Mouse (Mus musculus) ES-E14 (cell line): Measurements from ENCODE around the gene Pmm2.

Experiments
- CHD2 ChIP-seq: IDR thresholded peaks from 2 replicates; pipeline ENCODE4 v1.6.1; 2014; ENCODE audit warnings: mild to moderate bottlenecking, low read depth, low read length, inconsistent platforms
- HCFC1 ChIP-seq: IDR thresholded peaks from 2 replicates; pipeline ENCODE4 v1.6.1; 2012; ENCODE audit warnings: low read length, inconsistent platforms, borderline replicate concordance; ENCODE audit not compliant: insufficient read depth
- MAFK ChIP-seq: IDR thresholded peaks from 2 replicates; pipeline ENCODE4 v1.6.1; 2014; ENCODE audit warnings: mild to moderate bottlenecking, low read depth, low read length, inconsistent platforms; ENCODE audit not compliant: insufficient read depth
- ZC3H11A ChIP-seq: IDR thresholded peaks from 2 replicates; pipeline ENCODE4 v1.6.1; 2012; ENCODE audit warnings: low read depth, mild to moderate bottlenecking, inconsistent platforms, low read length, borderline replicate concordance
- ZNF384 ChIP-seq: IDR thresholded peaks from 2 replicates; pipeline ENCODE4 v1.6.1; 2012; ENCODE audit warnings: low read depth, low read length, inconsistent platforms

DNA sequence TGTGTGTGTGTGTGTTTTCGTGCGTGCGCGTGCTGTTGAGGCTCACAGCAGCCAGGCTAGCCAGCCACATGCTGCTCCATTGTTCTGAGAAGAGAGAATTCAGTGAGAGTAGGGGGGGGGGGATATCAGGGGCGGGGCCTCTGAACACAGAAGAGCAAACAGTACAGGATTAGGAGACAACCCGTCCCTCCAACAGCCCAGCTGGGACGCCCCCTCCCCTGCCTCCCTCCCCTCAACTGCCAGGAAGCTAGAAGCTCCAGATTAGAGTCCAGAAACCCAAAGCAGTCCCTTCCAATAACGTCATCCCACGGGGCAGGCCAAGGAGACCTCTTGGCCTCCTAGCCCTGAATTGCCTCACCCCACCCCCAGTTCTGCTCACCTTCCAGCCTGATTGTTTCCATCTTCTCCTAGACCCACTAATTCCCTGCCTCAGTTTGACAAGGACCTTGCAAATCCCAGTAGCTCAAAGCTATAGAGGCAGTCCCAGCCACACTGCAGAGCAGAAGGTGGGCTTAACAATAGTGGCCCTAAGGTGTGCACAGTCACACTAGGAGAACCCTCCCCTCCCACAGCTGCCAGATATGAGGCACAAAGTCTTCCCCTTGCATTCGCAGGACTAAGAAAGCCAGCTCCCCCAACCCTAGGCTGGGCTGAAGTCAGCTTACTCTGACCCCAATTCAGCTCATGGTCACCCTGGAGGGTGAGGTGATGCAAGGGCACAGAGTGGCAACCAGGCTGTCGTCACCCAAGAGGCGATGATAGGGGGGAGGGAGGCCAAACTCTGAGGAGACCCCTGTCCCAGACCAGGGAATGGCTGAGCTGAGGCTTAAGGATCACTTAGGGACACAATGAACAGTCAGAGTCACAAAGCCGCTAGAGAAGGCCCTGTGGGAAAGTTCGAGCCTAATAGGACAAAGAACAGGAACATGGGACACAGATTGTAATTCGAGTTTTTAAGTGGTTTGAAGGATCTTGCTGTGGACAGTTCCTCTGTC lies 32.9 kb downstream of the Pmm2 start:
- TF ChIP-seq MAFK (no peak), CHD2 (no peak), ZC3H11A (no peak), ZNF384 (no peak), HCFC1 (no peak)
